Mouse (Mus musculus) brain, embryonic 14.5 days (tissue): Measurements from ENCODE around the gene Trim75.

Source experiments
- CTCF ChIP-seq: fragments of 200-500 bp; IDR thresholded peaks from 2 replicates; pipeline ENCODE4 v1.5.1; 2012; ENCODE audit warnings: inconsistent platforms, mild to moderate bottlenecking, moderate library complexity, borderline replicate concordance; ENCODE audit not compliant: insufficient read depth, insufficient read length; ENCODE audit errors: extremely low read depth
- POLR2A ChIP-seq: fragments of 200-500 bp; IDR thresholded peaks from 2 replicates; pipeline ENCODE4 v1.6.1; 2012; ENCODE audit warnings: mild to moderate bottlenecking, inconsistent platforms, borderline replicate concordance; ENCODE audit not compliant: poor library complexity, insufficient read depth, insufficient read length, severe bottlenecking; ENCODE audit errors: extremely low read depth

- no peak for TF ChIP-seq CTCF
- TF ChIP-seq POLR2A: no peak
Observed at GRCm38 (mm10) chr8:65033056-65033455, 45.4 kb upstream of the Trim75 start.
